Mouse (Mus musculus): Measurements from ENCODE around the gene Lypd3.

- TF ChIP-seq POLR2A (IDR thresholded peaks at IDR 0.05; ENCODE audit: insufficient read depth, low read length) (no peak), CTCF (IDR thresholded peaks at IDR 0.05; ENCODE audit: low read depth, low read length) (no peak)
These were observed 24.6 kb upstream of the Lypd3 start for GRCm38 (mm10) chr7:24611709-24612108.
